8 mouse cellular contexts compared by ENCODE assay signal in genomic region chr11:113651206-113651906, GRCm38 (mm10). TPM values are rescaled to one million over a fixed set of nuclear protein-coding genes. Genes with fewer than 3 reads are reported as not detected.
DNase-seq lines count a peak whose midpoint lies in the region; ATAC-seq and TF ChIP-seq lines count a peak whose summit lies in the region.

No protein-coding gene starts in this region.

- ATAC-seq in embryonic facial prominence, embryonic 13.5 days (ENCODE audit: insufficient number of reproducible peaks, insufficient read depth, low FRiP score, low TSS enrichment, low read depth): no peak
- ATAC-seq in limb, embryonic 13.5 days (ENCODE audit: low FRiP score, low read depth): no peak

- H3K4me3 ChIP-seq in left cerebral cortex, adult 2 months: 0 out of 2 replicates have a peak overlapping the region, but pooled peaks have one; percentile 6
- no peak overlapping the region for H3K4me3 ChIP-seq in embryonic facial prominence, embryonic 13.5 days
- H3K4me3 ChIP-seq in limb, embryonic 13.5 days: peak overlapping the region; percentile 90; the same call in 1 of the 2 replicates

- no peaks in the 10 kb centered on the region for H3K27me3 ChIP-seq in embryonic facial prominence, embryonic 13.5 days
- H3K27me3 ChIP-seq in limb, embryonic 13.5 days: no peaks in the 10 kb centered on the region
- H3K27me3 ChIP-seq in splenic B cell, adult 2 months (ENCODE audit: control insufficient read depth, insufficient read depth, low read length, poor library complexity, severe bottlenecking): no peaks in the 10 kb centered on the region

- H3K9ac ChIP-seq in embryonic facial prominence, embryonic 13.5 days: no peak overlapping the region
- no peak overlapping the region for H3K9ac ChIP-seq in limb, embryonic 13.5 days

- intact Hi-C loops in left cerebral cortex, adult 2 months (cut with DNase I): no loop called here
- intact Hi-C loops in left cerebral cortex, postnatal 25 days (cut with DNase I): no loop called here

- WGBS in embryonic facial prominence, embryonic 13.5 days: 67% methylated on average over 22 of the region's 22 CpGs
- 47% methylated on average over 22 of the region's 22 CpGs for WGBS in limb, embryonic 13.5 days

- H3K4me1 ChIP-seq in embryonic facial prominence, embryonic 13.5 days: peaks cover 52% of the 10 kb centered on the region
- H3K4me1 ChIP-seq in limb, embryonic 13.5 days: peaks cover 62% of the 10 kb centered on the region

- H3K4me2 ChIP-seq in embryonic facial prominence, embryonic 13.5 days: peak overlapping the region; percentile 65; the same call in 1 of the 2 replicates
- H3K4me2 ChIP-seq in limb, embryonic 13.5 days (replicated peaks): peak overlapping the region; percentile 68

- no peak for DNase-seq in left cerebral cortex, adult 2 months (ENCODE audit: extremely low spot score in 1 of 2, low spot score in 2 of 2)
- no peak for DNase-seq in left cerebral cortex, postnatal 25 days (ENCODE audit: low spot score in 2 of 2)
- DNase-seq in splenic B cell, adult 2 months (ENCODE audit: low read depth, low spot score): peak; percentile 32
- no peak for DNase-seq in gastrocnemius, adult 18-20 months (ENCODE audit: low spot score)
- DNase-seq in thymus, postnatal 14 days: no peak
- DNase-seq in ovary, postnatal 14 days (ENCODE audit: low spot score): no peak

- H3K27ac ChIP-seq in left cerebral cortex, adult 2 months: 0 out of 2 replicates have a peak overlapping the region, but pooled peaks have one; percentile 8
- H3K27ac ChIP-seq in embryonic facial prominence, embryonic 13.5 days: peak overlapping the region; percentile 39; the same call in 1 of the 2 replicates
- no peak overlapping the region for H3K27ac ChIP-seq in limb, embryonic 13.5 days

- no peaks in the 10 kb centered on the region for H3K9me3 ChIP-seq in embryonic facial prominence, embryonic 13.5 days
- no peaks in the 10 kb centered on the region for H3K9me3 ChIP-seq in limb, embryonic 13.5 days

- H3K36me3 ChIP-seq in embryonic facial prominence, embryonic 13.5 days: peaks cover 50% of the 10 kb centered on the region
- H3K36me3 ChIP-seq in limb, embryonic 13.5 days: peaks cover 47% of the 10 kb centered on the region
- H3K36me3 ChIP-seq in splenic B cell, adult 2 months (ENCODE audit: control insufficient read depth, insufficient read depth, low read length, poor library complexity, severe bottlenecking): no peaks in the 10 kb centered on the region; the same call in 1 of the 2 replicates

- TF ChIP-seq CTCF in left cerebral cortex, adult 2 months (IDR thresholded peaks at IDR 0.05): no peak

RNA-seq across cellular contexts. Expression of gene Slc39a11, which starts 1.5 kb away (rescaled TPM):
- total RNA-seq in left cerebral cortex, adult 2 months (2021): 10 to 100 TPM; 12.4 to 13.3 TPM
- total RNA-seq in left cerebral cortex, postnatal 25 days (2021): 10 to 100 TPM; 11.4 to 13.9 TPM
- 21.3 and 26.3 TPM in 2 replicates for polyA plus RNA-seq in embryonic facial prominence, embryonic 13.5 days (2015; fragmentation: Nextera tagmentation; extraction: Ambion mirVana)
- polyA plus RNA-seq in limb, embryonic 13.5 days (2015; fragmentation: Nextera tagmentation; extraction: Ambion mirVana): 25.9 and 26.4 TPM in 2 replicates
- 1 to 10 TPM; 1.5 to 2.4 TPM for total RNA-seq in gastrocnemius, adult 18-20 months (2021)

RNA-seq across cellular contexts. Expression of gene Cog1, which starts 2.4 kb away (rescaled TPM):
- total RNA-seq in left cerebral cortex, adult 2 months (2021): 10 to 100 TPM; 50.3 to 52.3 TPM
- 10 to 100 TPM; 43.7 to 44.0 TPM for total RNA-seq in left cerebral cortex, postnatal 25 days (2021)
- polyA plus RNA-seq in embryonic facial prominence, embryonic 13.5 days (2015; fragmentation: Nextera tagmentation; extraction: Ambion mirVana): 24.3 and 27.4 TPM in 2 replicates
- polyA plus RNA-seq in limb, embryonic 13.5 days (2015; fragmentation: Nextera tagmentation; extraction: Ambion mirVana): 25.4 and 27.7 TPM in 2 replicates
- 10 to 100 TPM; 19.9 to 21.8 TPM for total RNA-seq in gastrocnemius, adult 18-20 months (2021)

RNA-seq across cellular contexts. Expression of gene Sstr2, which starts 32.2 kb away (rescaled TPM):
- 10 to 100 TPM; 30.4 to 33.8 TPM for total RNA-seq in left cerebral cortex, adult 2 months (2021)
- total RNA-seq in left cerebral cortex, postnatal 25 days (2021): 10 to 100 TPM; 30.1 to 34.4 TPM
- polyA plus RNA-seq in embryonic facial prominence, embryonic 13.5 days (2015; fragmentation: Nextera tagmentation; extraction: Ambion mirVana): 1.3 and 1.5 TPM in 2 replicates
- 1.1 and 1.5 TPM in 2 replicates for polyA plus RNA-seq in limb, embryonic 13.5 days (2015; fragmentation: Nextera tagmentation; extraction: Ambion mirVana)
- total RNA-seq in gastrocnemius, adult 18-20 months (2021): not detected

RNA-seq across cellular contexts. Expression of gene Fam104a, which starts 32.6 kb away (rescaled TPM):
- total RNA-seq in left cerebral cortex, adult 2 months (2021): 10 to 100 TPM; 31.2 to 31.4 TPM
- 10 to 100 TPM; 27.9 to 28.2 TPM for total RNA-seq in left cerebral cortex, postnatal 25 days (2021)
- polyA plus RNA-seq in embryonic facial prominence, embryonic 13.5 days (2015; fragmentation: Nextera tagmentation; extraction: Ambion mirVana): 49.0 and 50.1 TPM in 2 replicates
- 48.0 and 50.1 TPM in 2 replicates for polyA plus RNA-seq in limb, embryonic 13.5 days (2015; fragmentation: Nextera tagmentation; extraction: Ambion mirVana)
- 10 to 100 TPM; 32.7 to 34.4 TPM for total RNA-seq in gastrocnemius, adult 18-20 months (2021)

RNA-seq across cellular contexts. Expression of gene D11Wsu47e, which starts 32.9 kb away (rescaled TPM):
- 10 to 100 TPM; 13.2 to 14.5 TPM for total RNA-seq in left cerebral cortex, adult 2 months (2021)
- total RNA-seq in left cerebral cortex, postnatal 25 days (2021): 10 to 100 TPM; 12.6 to 13.5 TPM
- 23.5 and 24.4 TPM in 2 replicates for polyA plus RNA-seq in embryonic facial prominence, embryonic 13.5 days (2015; fragmentation: Nextera tagmentation; extraction: Ambion mirVana)
- polyA plus RNA-seq in limb, embryonic 13.5 days (2015; fragmentation: Nextera tagmentation; extraction: Ambion mirVana): 22.7 and 23.7 TPM in 2 replicates
- total RNA-seq in gastrocnemius, adult 18-20 months (2021): 1 to 10 TPM; 3.2 to 6.6 TPM

Comparison
In these comparisons a context has a peak if more than half of its experiments do, and no peak if none do; other contexts are left out.
1. RNA of gene Sstr2, which starts 32.2 kb away (total RNA-seq): 30.1 to 34.4 TPM in left cerebral cortex, postnatal 25 days and 30.4 to 33.8 TPM in left cerebral cortex, adult 2 months; not detected in gastrocnemius, adult 18-20 months; every median in the first group is over 10 times any median in the second.